Comparison of ENCODE assay signal across 28 mouse cellular contexts in genomic region chr14:15872013-15872412, GRCm38 (mm10).
"Had no signal": no experiment of that assay in that cellular context is flagged by ENCODE, and none has a peak within 500 bp of the region (broad histone marks: within the 10 kb centered on the region; RNA-seq: fewer than 3 reads in every experiment).

No protein-coding gene starts in this region.

- H3K36me3 ChIP-seq: embryonic facial prominence, embryonic 10.5 days; embryonic facial prominence, embryonic 12.5 days; embryonic facial prominence, embryonic 13.5 days; embryonic facial prominence, embryonic 15.5 days; forebrain, embryonic 10.5 days; forebrain, embryonic 12.5 days; forebrain, embryonic 15.5 days had no signal

- H3K4me2 ChIP-seq: embryonic facial prominence, embryonic 12.5 days; embryonic facial prominence, embryonic 13.5 days; embryonic facial prominence, embryonic 15.5 days; forebrain, embryonic 12.5 days; forebrain, embryonic 13.5 days; forebrain, embryonic 15.5 days had no signal

- H3K9me3 ChIP-seq: embryonic facial prominence, embryonic 10.5 days; embryonic facial prominence, embryonic 12.5 days; embryonic facial prominence, embryonic 13.5 days; embryonic facial prominence, embryonic 15.5 days; forebrain, embryonic 10.5 days; forebrain, embryonic 12.5 days; forebrain, embryonic 13.5 days; forebrain, embryonic 15.5 days had no signal

- ATAC-seq: forebrain, embryonic 13.5 days; forebrain, embryonic 14.5 days; forebrain, embryonic 15.5 days; forebrain, embryonic 16.5 days; forebrain, postnatal 0 days had no signal

- H3K4me1 ChIP-seq: embryonic facial prominence, embryonic 10.5 days; embryonic facial prominence, embryonic 12.5 days; embryonic facial prominence, embryonic 13.5 days; embryonic facial prominence, embryonic 15.5 days; forebrain, embryonic 10.5 days; forebrain, embryonic 12.5 days; forebrain, embryonic 13.5 days; forebrain, embryonic 15.5 days had no signal

- H3K9ac ChIP-seq: embryonic facial prominence, embryonic 12.5 days; embryonic facial prominence, embryonic 13.5 days; embryonic facial prominence, embryonic 15.5 days; forebrain, embryonic 12.5 days; forebrain, embryonic 13.5 days; forebrain, embryonic 15.5 days; forebrain, postnatal 0 days had no signal

- DNase-seq: cerebellum, adult 8-10 months; cerebellum, adult 9-10 months; cerebellum, adult 9-11 months; cerebellum, postnatal 10 days; cerebellum, postnatal 14 days; cerebellum, postnatal 25 days; cerebellum, postnatal 36 days; embryo, embryonic 11 days; forebrain, postnatal 0 days; gastrocnemius, adult 2 months; gastrocnemius, postnatal 10 days; gastrocnemius, postnatal 14 days; gastrocnemius, postnatal 25 days; gastrocnemius, postnatal 36 days; heart, adult 11 months; heart, adult 18-20 months; heart, adult 2 months had no signal

- H3K27ac ChIP-seq: embryonic facial prominence, embryonic 10.5 days; embryonic facial prominence, embryonic 12.5 days; embryonic facial prominence, embryonic 13.5 days; embryonic facial prominence, embryonic 15.5 days; forebrain, embryonic 10.5 days; forebrain, embryonic 12.5 days; forebrain, embryonic 13.5 days; forebrain, embryonic 15.5 days; gastrocnemius, adult 2 months; heart, adult 2 months had no signal

- H3K27me3 ChIP-seq: embryonic facial prominence, embryonic 12.5 days; embryonic facial prominence, embryonic 13.5 days; embryonic facial prominence, embryonic 15.5 days; forebrain, embryonic 12.5 days; forebrain, embryonic 13.5 days; forebrain, embryonic 15.5 days had no signal

- H3K4me3 ChIP-seq: embryonic facial prominence, embryonic 10.5 days; embryonic facial prominence, embryonic 12.5 days; embryonic facial prominence, embryonic 13.5 days; embryonic facial prominence, embryonic 15.5 days; erythroblast, embryonic 14.5 days; forebrain, embryonic 10.5 days; forebrain, embryonic 12.5 days; forebrain, embryonic 13.5 days; forebrain, embryonic 15.5 days; gastrocnemius, adult 2 months; heart, adult 2 months had no signal
